Mouse (Mus musculus) lung, embryonic 16.5 days (tissue): Measurements from ENCODE around the gene Slc5a10. TPM values are rescaled to one million over a fixed set of nuclear protein-coding genes. Genes with fewer than 3 reads are reported as not detected.

Experiments used
- ATAC-seq: fragments of 200-750 bp; cut with Nextera tagmentation; 2 replicates; pipeline ENCODE4 v1.8.0; 2017; ENCODE audit warnings: low read depth, mild to moderate bottlenecking, moderate library complexity
- H3K27ac ChIP-seq: fragments of 300-500 bp; sonication (generic); 2 replicates; pipeline ENCODE4 v1.5.1; 2014; ENCODE audit warnings: mild to moderate bottlenecking, control low read depth, low read length
- H3K27me3 ChIP-seq: fragments of 300-500 bp; sonication (generic); 2 replicates; pipeline ENCODE4 v1.6.1; 2014; ENCODE audit warnings: low read depth, low read length, mixed read lengths; ENCODE audit not compliant: control insufficient read depth, insufficient read depth
- H3K36me3 ChIP-seq: fragments of 300-500 bp; sonication (generic); 2 replicates; pipeline ENCODE4 v1.6.1; 2014; ENCODE audit warnings: low read length; ENCODE audit not compliant: control insufficient read depth, insufficient read depth
- H3K4me1 ChIP-seq: fragments of 300-500 bp; sonication (generic); replicated peaks from 2 replicates; pipeline ENCODE4 v1.6.1; 2014; ENCODE audit warnings: low read length, mixed read lengths; ENCODE audit not compliant: control insufficient read depth, insufficient read depth
- H3K4me2 ChIP-seq: fragments of 300-500 bp; sonication (generic); 2 replicates; pipeline ENCODE4 v1.6.1; 2014; ENCODE audit warnings: low read depth, low read length, control low read depth
- H3K4me3 ChIP-seq: fragments of 300-500 bp; sonication (generic); 2 replicates; pipeline ENCODE4 v1.5.1; 2014; ENCODE audit warnings: mild to moderate bottlenecking, low read length, control low read depth
- H3K9ac ChIP-seq: fragments of 300-500 bp; sonication (generic); 2 replicates; pipeline ENCODE4 v1.6.1; 2014; ENCODE audit warnings: low read length, control low read depth
- H3K9me3 ChIP-seq: fragments of 300-500 bp; sonication (generic); 2 replicates; pipeline ENCODE4 v1.6.1; 2016; ENCODE audit warnings: low read length; ENCODE audit not compliant: control insufficient read depth
- WGBS: fragments of 180-500 bp; shearing (Covaris S2); extraction: QIAGEN DNeasy Blood & Tissue Kit; methylation state at CpG from one replicate; pipeline ENCODE4 v1.1.7; 2014; 5-methylcytosine and 5-hydroxymethylcytosine counted together
- polyA plus RNA-seq: library from polyadenylated mRNA; unstranded; fragments of >200 nt; fragmentation: Nextera tagmentation; extraction: Ambion mirVana; gene quantifications from 2 replicates; pipeline ENCODE4 v1.2.1, GENCODE M21; 2015

The Slc5a10 gene
- polyA plus RNA-seq: 0.08 TPM in 1 of 2 replicates, not detected in the other

GRCm38 (mm10) chr11:61720636-61721035 lies at the start of gene Slc5a10:
Gene Slc5a10 (minus strand): TSS chr11:61720826.
- no peak within 1 kb of the TSS for H3K4me3 ChIP-seq
- no peaks in the 10 kb centered on the region for H3K27me3 ChIP-seq
- H3K9me3 ChIP-seq: no peaks in the 10 kb centered on the region
- WGBS: 58% methylated on average over 3 of the region's 3 CpGs
- H3K4me1 ChIP-seq: no peaks in the 10 kb centered on the region
- no peak within 1 kb of the TSS for H3K9ac ChIP-seq
- ATAC-seq: no peak
- H3K4me2 ChIP-seq: no peak within 1 kb of the TSS
- H3K36me3 ChIP-seq: no peaks in the 10 kb centered on the region
- no peak within 1 kb of the TSS for H3K27ac ChIP-seq

- H3K27me3 ChIP-seq: no peaks in the 10 kb centered on the region
- H3K27ac ChIP-seq: peak within 1 kb of the TSS; percentile 92
- H3K9me3 ChIP-seq: no peaks in the 10 kb centered on the region
- peak; percentile 97 for ATAC-seq
- peak within 1 kb of the TSS; percentile 72 for H3K4me3 ChIP-seq
- peak within 1 kb of the TSS; percentile 85 for H3K9ac ChIP-seq
- WGBS: under 1% methylated on average over 49 of the region's 51 CpGs
- H3K36me3 ChIP-seq: peaks cover 3% of the 10 kb centered on the region; the same call in 1 of the 2 replicates
- H3K4me2 ChIP-seq: peak within 1 kb of the TSS; percentile 63
- peaks cover 5% of the 10 kb centered on the region for H3K4me1 ChIP-seq
These were observed 41.2 kb upstream of the Slc5a10 start, which contains the start of gene Prpsap2 for GRCm38 (mm10) chr11:61761584-61762407. Gene Prpsap2 (minus strand): TSS chr11:61762088.

DNA sequence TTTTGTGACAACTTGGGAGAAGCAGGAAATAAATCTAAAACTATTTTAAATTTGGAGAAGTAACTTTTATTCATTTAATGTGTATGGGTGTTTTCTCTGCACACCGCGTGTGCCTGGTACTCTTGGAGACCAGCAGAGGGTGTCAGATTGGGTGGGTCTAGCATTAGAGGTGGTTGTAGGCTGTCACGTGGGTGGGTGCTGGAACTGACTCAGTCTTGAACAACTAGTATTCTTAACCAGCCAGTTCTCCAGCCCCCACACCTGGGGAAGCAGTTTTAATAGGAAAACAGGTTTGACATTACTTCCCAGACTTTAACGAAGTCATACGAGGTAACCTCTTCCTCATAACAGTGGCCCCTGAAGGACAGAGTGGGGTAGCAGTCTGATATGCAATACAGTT lies 39.9 kb upstream of the Slc5a10 start:
- H3K36me3 ChIP-seq: peaks cover 5% of the 10 kb centered on the region; the same call in 1 of the 2 replicates
- WGBS: 71% methylated on average over 5 of the region's 5 CpGs
- ATAC-seq: no peak
- no peaks in the 10 kb centered on the region for H3K27me3 ChIP-seq
- H3K9ac ChIP-seq: no peak overlapping the region
- H3K4me2 ChIP-seq: peak overlapping the region; percentile 63
- peak overlapping the region; percentile 72; the same call in 1 of the 2 replicates for H3K4me3 ChIP-seq
- H3K4me1 ChIP-seq: peaks cover 5% of the 10 kb centered on the region
- no peaks in the 10 kb centered on the region for H3K9me3 ChIP-seq
- no peak overlapping the region for H3K27ac ChIP-seq

DNA sequence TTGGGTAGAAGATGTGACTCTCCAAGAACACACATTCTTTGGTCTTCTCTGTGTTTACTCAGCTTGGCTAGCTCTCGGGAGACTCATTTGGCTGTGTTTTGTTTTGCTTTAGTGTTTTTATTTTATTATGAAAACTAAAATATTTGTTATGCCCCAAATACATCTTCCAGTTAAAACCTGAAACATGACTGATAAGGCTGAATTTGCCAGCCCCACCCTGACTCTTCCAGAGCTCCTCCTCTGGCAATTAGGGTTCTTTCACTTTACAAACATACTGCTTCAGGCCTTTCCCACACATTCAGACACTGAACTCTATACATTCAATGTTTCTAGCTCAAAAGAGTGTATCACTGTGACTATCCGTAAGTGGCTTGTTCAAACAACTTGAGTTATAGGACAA lies 36.5 kb upstream of the Slc5a10 start:
- peaks cover 5% of the 10 kb centered on the region for H3K4me1 ChIP-seq
- no peak overlapping the region for H3K4me3 ChIP-seq
- no peaks in the 10 kb centered on the region for H3K27me3 ChIP-seq
- H3K9ac ChIP-seq: no peak overlapping the region
- H3K27ac ChIP-seq: no peak overlapping the region
- 67% methylated on average over 2 of the region's 2 CpGs for WGBS
- ATAC-seq: no peak
- H3K9me3 ChIP-seq: no peaks in the 10 kb centered on the region
- H3K36me3 ChIP-seq: peaks cover 11% of the 10 kb centered on the region
- H3K4me2 ChIP-seq: no peak overlapping the region

DNA sequence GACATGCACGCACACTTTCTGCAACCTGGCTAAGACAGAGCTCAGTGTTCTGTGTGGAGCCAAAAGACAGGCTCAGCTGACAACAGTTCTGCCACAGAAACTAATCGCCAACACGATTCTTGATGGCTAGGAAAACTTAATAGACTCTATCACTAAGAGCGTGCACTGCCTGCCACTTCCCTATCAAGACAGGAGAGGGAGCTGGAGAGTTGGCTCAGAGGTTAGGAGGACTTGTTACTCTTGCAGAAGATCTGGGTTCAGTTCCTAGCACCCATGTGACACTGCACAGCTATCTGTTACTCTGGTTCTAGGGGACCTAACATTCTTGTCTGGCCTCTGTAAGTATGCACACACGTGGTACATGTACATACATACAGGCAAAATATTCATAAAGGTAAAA lies 31.0 kb upstream of the Slc5a10 start:
- no peak overlapping the region for H3K27ac ChIP-seq
- H3K9ac ChIP-seq: no peak overlapping the region
- no peaks in the 10 kb centered on the region for H3K9me3 ChIP-seq
- 75% methylated on average over 5 of the region's 5 CpGs for WGBS
- H3K27me3 ChIP-seq: no peaks in the 10 kb centered on the region
- no peak overlapping the region for H3K4me2 ChIP-seq
- H3K4me3 ChIP-seq: no peak overlapping the region
- peaks cover 19% of the 10 kb centered on the region for H3K36me3 ChIP-seq
- no peak for ATAC-seq
- H3K4me1 ChIP-seq: no peaks in the 10 kb centered on the region

DNA sequence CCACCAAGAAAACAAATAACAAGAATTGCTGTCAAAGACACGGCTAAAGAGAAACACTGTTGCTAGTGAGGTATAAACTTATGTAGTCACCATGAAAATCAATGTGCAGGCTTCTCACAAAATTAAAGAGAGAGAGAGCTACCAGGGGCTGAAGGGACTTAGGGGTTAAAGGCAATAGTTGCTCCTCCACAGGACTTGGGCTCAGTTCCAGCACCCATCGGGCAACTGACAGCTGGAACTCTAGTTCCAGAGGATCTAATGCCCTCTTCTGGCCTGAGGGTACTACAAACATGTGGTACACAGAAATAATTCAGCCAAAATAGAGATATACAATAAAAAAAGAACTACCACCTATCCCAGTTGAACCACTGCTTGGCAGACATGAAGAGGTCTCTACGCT lies 26.5 kb upstream of the Slc5a10 start:
- no peak for ATAC-seq

DNA sequence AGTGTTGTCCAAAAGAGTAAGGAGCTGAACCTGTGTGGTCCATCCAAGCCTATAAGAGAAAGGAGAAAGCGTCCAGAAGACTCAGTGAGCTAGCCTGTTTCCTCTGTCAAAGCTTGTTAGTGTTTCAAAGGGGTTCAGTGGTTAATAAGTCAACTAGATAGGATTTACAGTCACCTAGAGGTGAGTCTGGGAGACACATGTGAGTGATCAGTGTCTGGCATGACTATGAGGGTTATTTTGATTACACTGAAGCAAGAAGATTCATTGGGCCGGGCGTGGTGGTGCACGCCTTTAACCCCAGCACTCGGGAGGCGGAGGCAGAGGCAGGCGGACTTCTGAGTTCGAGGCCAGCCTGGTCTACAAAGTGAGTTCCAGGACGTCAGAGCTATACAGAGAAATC lies 25.2 kb upstream of the Slc5a10 start:
- no peak for ATAC-seq
- Histone ChIP-seq H3K27me3 (no peaks in the 10 kb centered on the region), H3K36me3 (peaks cover 19% of the 10 kb centered on the region), H3K9me3 (no peaks in the 10 kb centered on the region), H3K4me2 (no peak overlapping the region), H3K4me1 (no peaks in the 10 kb centered on the region), H3K4me3 (no peak overlapping the region), H3K9ac (no peak overlapping the region), H3K27ac (no peak overlapping the region)
- WGBS: 87% methylated on average over 9 of the region's 9 CpGs

More for the DNA sequence above, 26.5 kb upstream of the Slc5a10 start:
- Histone ChIP-seq H3K27ac (no peak overlapping the region), H3K4me1 (no peaks in the 10 kb centered on the region), H3K36me3 (peaks cover 23% of the 10 kb centered on the region), H3K4me2 (no peak overlapping the region), H3K9me3 (no peaks in the 10 kb centered on the region), H3K27me3 (no peaks in the 10 kb centered on the region), H3K9ac (no peak overlapping the region), H3K4me3 (no peak overlapping the region)
- 45% methylated on average over 3 of the region's 3 CpGs for WGBS

GRCm38 (mm10) chr11:61744460-61744859 lies 23.8 kb upstream of the Slc5a10 start:
- no peak overlapping the region for H3K4me2 ChIP-seq
- H3K27ac ChIP-seq: no peak overlapping the region
- whole genome bisulfite sequencing: 66% methylated on average over 3 of the region's 3 CpGs
- H3K36me3 ChIP-seq: peaks cover 28% of the 10 kb centered on the region
- no peak for ATAC-seq
- H3K27me3 ChIP-seq: no peaks in the 10 kb centered on the region
- no peaks in the 10 kb centered on the region for H3K9me3 ChIP-seq
- H3K4me1 ChIP-seq: no peaks in the 10 kb centered on the region
- H3K4me3 ChIP-seq: no peak overlapping the region
- H3K9ac ChIP-seq: no peak overlapping the region

GRCm38 (mm10) chr11:61743768-61744167 lies 23.1 kb upstream of the Slc5a10 start:
- no peak for ATAC-seq
- H3K36me3 ChIP-seq: peaks cover 34% of the 10 kb centered on the region
- no peak overlapping the region for H3K4me3 ChIP-seq
- H3K27ac ChIP-seq: no peak overlapping the region
- H3K4me1 ChIP-seq: no peaks in the 10 kb centered on the region
- H3K9me3 ChIP-seq: no peaks in the 10 kb centered on the region
- H3K9ac ChIP-seq: no peak overlapping the region
- H3K4me2 ChIP-seq: no peak overlapping the region
- 72% methylated on average over 3 of the region's 3 CpGs for WGBS
- no peaks in the 10 kb centered on the region for H3K27me3 ChIP-seq
